Mouse (Mus musculus) kidney, postnatal 0 days (tissue): ENCODE measurements at regions not wholly inside any gene's neighbourhood (a gene's known extent, or its start where the extent isn't known, plus 50 kb on each side); places are given as distances from the start of the nearest gene placed in this dataset.

Experiments
- ATAC-seq: fragments of 200-750 bp; cut with Nextera tagmentation; replicated peaks from 2 replicates; pipeline ENCODE4 v1.8.0; 2017; ENCODE audit warnings: low read depth, moderate number of reproducible peaks, moderate TSS enrichment, moderate library complexity; ENCODE audit not compliant: low FRiP score
- DNase-seq: peaks from one replicate; pipeline ENCODE4 v3.0.0-alpha.2; 2016; ENCODE audit warnings: low spot score
- H3K27ac ChIP-seq: fragments of 300-500 bp; sonication (generic); 2 replicates; pipeline ENCODE4 v1.5.1; 2014; ENCODE audit warnings: mild to moderate bottlenecking
- H3K27me3 ChIP-seq: fragments of 300-500 bp; sonication (generic); 2 replicates; pipeline ENCODE4 v1.6.1; 2014; ENCODE audit warnings: low read length, mixed read lengths; ENCODE audit not compliant: insufficient read depth
- H3K36me3 ChIP-seq: fragments of 300-500 bp; sonication (generic); 2 replicates; pipeline ENCODE4 v1.6.1; 2014; ENCODE audit warnings: low read length, mixed read lengths; ENCODE audit not compliant: insufficient read depth
- H3K4me1 ChIP-seq: fragments of 300-500 bp; sonication (generic); replicated peaks from 2 replicates; pipeline ENCODE4 v1.6.1; 2014; ENCODE audit warnings: antibody characterized with exemption, low read length, mixed read lengths; ENCODE audit not compliant: insufficient read depth
- H3K4me2 ChIP-seq: fragments of 300-500 bp; sonication (generic); 2 replicates; pipeline ENCODE4 v1.6.1; 2014; ENCODE audit warnings: mild to moderate bottlenecking, low read length, moderate library complexity, mixed read lengths
- H3K4me3 ChIP-seq: fragments of 300-500 bp; sonication (generic); replicated peaks from 2 replicates; pipeline ENCODE4 v1.5.1; 2014; ENCODE audit warnings: low read depth, low read length
- H3K9ac ChIP-seq: fragments of 300-500 bp; sonication (generic); 2 replicates; pipeline ENCODE4 v1.6.1; 2014; ENCODE audit warnings: low read depth, low read length
- H3K9me3 ChIP-seq: fragments of 300-500 bp; sonication (generic); replicated peaks from 2 replicates; pipeline ENCODE4 v1.6.1; 2016; ENCODE audit warnings: low read length, inconsistent platforms, mixed read lengths
- CTCF ChIP-seq: IDR thresholded peaks from 2 replicates; pipeline ENCODE4 v1.5.1; 2016; ENCODE audit warnings: antibody characterized with exemption, low read depth, mild to moderate bottlenecking, moderate library complexity
- WGBS: fragments of 180-500 bp; shearing (Covaris S2); extraction: QIAGEN DNeasy Blood & Tissue Kit; methylation state at CpG from one replicate; pipeline ENCODE4 v1.1.7; 2014; 5-methylcytosine and 5-hydroxymethylcytosine counted together

GRCm38 (mm10) chr19:32950794-32951193, 193.5 kb downstream of the Pten start:
- Histone ChIP-seq H3K27me3 (no peaks in the 10 kb centered on the region), H3K4me2 (no peak overlapping the region), H3K4me3 (no peak overlapping the region), H3K9ac (no peak overlapping the region), H3K27ac (no peak overlapping the region), H3K4me1 (no peaks in the 10 kb centered on the region; the same call in 1 of the 2 replicates), H3K9me3 (no peaks in the 10 kb centered on the region), H3K36me3 (no peaks in the 10 kb centered on the region)
- ATAC-seq (no peak), DNase-seq (no peak)
- 87% methylated on average over 1 of the region's 1 CpGs for WGBS
- no peak for TF ChIP-seq CTCF

GRCm38 (mm10) chr19:32952425-32952824, 195.1 kb downstream of the Pten start:
- no peak overlapping the region for H3K4me2 ChIP-seq
- no peak overlapping the region for H3K4me3 ChIP-seq
- H3K4me1 ChIP-seq, result peaks cover 5% of the 10 kb centered on the region
- H3K36me3 ChIP-seq, result no peaks in the 10 kb centered on the region
- ATAC-seq (no peak), DNase-seq (no peak)
- no peaks in the 10 kb centered on the region for H3K9me3 ChIP-seq
- WGBS, result 92% methylated on average over 4 of the region's 4 CpGs
- H3K27me3 ChIP-seq, result no peaks in the 10 kb centered on the region
- no peak overlapping the region for H3K9ac ChIP-seq
- H3K27ac ChIP-seq, result no peak overlapping the region
- TF ChIP-seq CTCF, result no peak

- H3K4me3 ChIP-seq, result no peak overlapping the region
- no peaks in the 10 kb centered on the region for H3K27me3 ChIP-seq
- no peak for ATAC-seq
- DNase-seq, result no peak
- no peak overlapping the region for H3K9ac ChIP-seq
- no peak overlapping the region for H3K27ac ChIP-seq
- H3K36me3 ChIP-seq, result no peaks in the 10 kb centered on the region
- peaks cover 5% of the 10 kb centered on the region for H3K4me1 ChIP-seq
- no peaks in the 10 kb centered on the region for H3K9me3 ChIP-seq
- no peak overlapping the region for H3K4me2 ChIP-seq
- WGBS, result 69% methylated on average over 11 of the region's 11 CpGs
- no peak for TF ChIP-seq CTCF
These were observed 195.8 kb downstream of the Pten start for GRCm38 (mm10) chr19:32952928-32953687.

GRCm38 (mm10) chr19:32954001-32954605, 196.8 kb downstream of the Pten start:
- H3K36me3 ChIP-seq, result no peaks in the 10 kb centered on the region
- no peak overlapping the region for H3K27ac ChIP-seq
- no peak overlapping the region for H3K4me2 ChIP-seq
- no peaks in the 10 kb centered on the region for H3K9me3 ChIP-seq
- ATAC-seq (no peak), DNase-seq (peak; percentile 89)
- H3K4me1 ChIP-seq, result peaks cover 5% of the 10 kb centered on the region
- TF ChIP-seq CTCF, result peak; percentile 82
- H3K4me3 ChIP-seq, result no peak overlapping the region
- no peak overlapping the region for H3K9ac ChIP-seq
- 43% methylated on average over 4 of the region's 4 CpGs for WGBS
- H3K27me3 ChIP-seq, result no peaks in the 10 kb centered on the region

- no peak overlapping the region for H3K9ac ChIP-seq
- no peak overlapping the region for H3K4me2 ChIP-seq
- H3K4me1 ChIP-seq, result peaks cover 5% of the 10 kb centered on the region
- ATAC-seq (no peak), DNase-seq (no peak)
- no peaks in the 10 kb centered on the region for H3K27me3 ChIP-seq
- H3K4me3 ChIP-seq, result no peak overlapping the region
- H3K36me3 ChIP-seq, result no peaks in the 10 kb centered on the region
- TF ChIP-seq CTCF, result no peak
- no peak overlapping the region for H3K27ac ChIP-seq
- 99% methylated on average over 3 of the region's 3 CpGs for WGBS
- no peaks in the 10 kb centered on the region for H3K9me3 ChIP-seq
These were observed 197.6 kb downstream of the Pten start for GRCm38 (mm10) chr19:32954942-32955341.

- Histone ChIP-seq H3K4me1 (peaks cover 5% of the 10 kb centered on the region), H3K9ac (peak overlapping the region; percentile 13; the same call in 1 of the 2 replicates), H3K27me3 (no peaks in the 10 kb centered on the region), H3K27ac (no peak overlapping the region), H3K4me2 (peak overlapping the region; percentile 54), H3K4me3 (peak overlapping the region; percentile 29), H3K9me3 (no peaks in the 10 kb centered on the region), H3K36me3 (no peaks in the 10 kb centered on the region)
- DNase-seq (peak; percentile 41), ATAC-seq (no peak)
- TF ChIP-seq CTCF, result no peak
- WGBS, result 10% methylated on average over 9 of the region's 9 CpGs
These were observed 199.0 kb downstream of the Pten start for GRCm38 (mm10) chr19:32956143-32956915.
